Mouse (Mus musculus): Measurements from ENCODE around the gene Lcn2.
A peak's percentile ranks its signal among the peaks of the same experiment; 100 is the strongest.
"Not testable (repeated sequence)": the region's sequence is repeated elsewhere in the genome, so short reads cannot be mapped to it uniquely, and the experiment has no call there.

The Lcn2 gene

GRCm38 (mm10) chr2:32363376-32364106, 24.5 kb downstream of the Lcn2 start:
- no peak for DNase-seq

DNA sequence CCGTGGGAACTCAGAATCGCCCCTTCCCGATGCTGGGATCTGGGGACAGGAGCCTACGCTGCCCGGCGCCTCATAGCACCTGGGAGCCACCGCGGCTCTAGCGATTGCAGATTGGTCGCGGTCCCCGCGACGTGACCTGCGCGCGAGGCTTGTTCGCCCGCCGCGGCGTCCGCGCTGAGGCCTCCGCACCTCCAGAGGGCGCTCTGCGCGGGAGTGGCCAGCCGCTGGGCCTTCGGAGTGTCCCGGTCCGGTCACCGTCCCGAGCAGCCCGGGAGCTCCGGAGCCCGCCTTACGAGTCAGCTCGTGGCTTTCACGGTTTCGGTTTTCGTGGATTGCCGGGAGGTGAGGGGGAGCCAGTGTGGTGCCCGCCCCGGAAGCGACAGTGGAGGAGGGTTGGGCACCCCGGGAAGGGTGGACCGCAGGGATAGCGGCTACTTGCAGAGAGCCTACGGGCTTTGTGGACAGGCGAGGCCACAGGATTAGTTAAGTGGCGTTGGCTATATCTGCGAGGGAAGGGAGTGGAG, 25.2 kb downstream of the Lcn2 start:
- DNase-seq, result peak; percentile 93

- DNase-seq, result not testable (repeated sequence)
Observed at GRCm38 (mm10) chr2:32362274-32362673, 25.8 kb downstream of the Lcn2 start.

DNA sequence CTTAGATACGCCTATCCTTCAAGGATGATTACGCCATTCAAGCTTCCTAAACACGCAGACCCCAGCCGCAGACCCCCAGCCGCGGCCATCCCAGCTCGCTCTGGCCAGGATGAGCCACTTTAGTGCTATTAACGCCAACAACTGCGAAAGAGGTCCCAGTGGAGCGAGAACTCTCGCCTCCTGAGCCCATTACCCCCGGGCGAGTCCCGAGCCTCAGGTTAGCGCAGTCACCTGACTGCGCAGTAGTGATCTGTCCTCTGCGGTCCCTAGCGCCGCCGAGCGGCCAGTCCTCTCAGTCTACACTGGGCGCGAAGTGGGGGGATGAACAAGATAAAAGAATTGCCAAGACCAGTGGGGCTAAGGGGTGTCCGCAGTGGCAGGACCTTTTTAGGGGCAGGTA, 26.6 kb downstream of the Lcn2 start:
- peak; percentile 92 for DNase-seq

GRCm38 (mm10) chr2:32360741-32361140, 27.3 kb downstream of the Lcn2 start:
- peak; percentile 89 for DNase-seq

DNA sequence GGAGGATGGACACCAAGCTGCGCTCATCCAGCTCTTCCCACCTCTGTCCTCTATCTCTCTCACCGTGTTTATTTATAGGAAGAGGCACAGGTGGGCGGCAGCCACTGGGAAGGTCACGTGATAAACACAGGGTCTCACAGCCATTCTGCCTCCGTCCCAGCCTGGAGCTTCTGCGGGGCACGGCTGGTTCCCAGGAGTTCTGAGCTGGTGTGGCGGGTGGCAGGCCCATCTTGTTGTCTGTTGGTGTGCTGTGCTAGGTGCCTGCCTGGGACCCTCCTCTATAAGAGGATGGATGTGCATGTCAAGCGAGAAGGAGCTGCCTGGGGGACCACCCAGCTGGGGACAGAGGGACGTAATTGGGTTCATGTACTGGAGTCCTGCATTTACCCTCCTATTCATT, 29.7 kb downstream of the Lcn2 start:
- DNase-seq, result no peak

- DNase-seq, result no peak
Observed at GRCm38 (mm10) chr2:32357710-32358109, 30.3 kb downstream of the Lcn2 start.

DNA sequence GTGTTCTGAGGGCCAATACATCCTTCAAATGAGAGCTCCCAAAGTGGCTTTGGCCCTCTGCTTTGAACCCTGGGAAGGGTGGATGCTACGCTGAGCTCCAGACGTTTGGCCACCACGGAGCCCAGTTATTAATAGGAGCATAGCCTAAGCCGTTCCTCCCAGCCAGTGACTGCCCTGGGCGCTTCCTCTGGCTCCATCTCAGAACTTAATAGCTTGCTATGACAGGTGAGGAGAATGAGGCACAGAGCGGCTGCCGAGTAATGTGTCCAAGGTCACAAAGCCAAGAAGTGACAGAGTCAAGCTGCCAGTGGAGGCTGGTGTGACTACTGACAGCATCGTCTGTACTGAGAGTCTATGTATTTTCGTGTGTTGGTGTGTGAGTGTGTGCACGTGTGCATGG, 31.8 kb downstream of the Lcn2 start:
- no peak for DNase-seq

DNA sequence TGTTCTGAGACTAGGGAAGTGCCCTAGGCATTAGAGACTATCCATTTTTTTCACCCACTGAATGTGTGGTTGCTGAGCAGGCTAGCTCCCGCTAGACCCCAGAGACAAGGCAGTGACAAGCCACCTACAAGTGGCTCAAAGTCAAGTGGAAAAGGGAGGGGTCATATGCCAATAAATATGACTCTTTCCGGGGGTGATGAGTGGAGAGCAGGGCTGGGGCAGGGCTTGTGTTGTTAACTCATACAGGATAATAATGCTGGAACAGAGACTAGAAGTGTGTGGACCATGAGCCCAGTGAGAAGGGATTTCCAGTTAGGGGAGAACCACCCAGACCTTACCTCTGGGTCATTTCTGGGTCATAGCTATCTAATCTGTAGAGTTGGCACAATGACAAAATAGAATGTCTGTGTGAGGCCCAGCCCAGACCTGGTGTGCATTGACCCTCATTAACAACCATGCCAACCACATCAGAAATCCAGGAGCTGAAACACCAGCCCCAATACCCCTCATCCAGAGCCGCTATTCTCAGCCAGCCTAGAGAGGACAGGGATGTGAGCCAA, 33.6 kb downstream of the Lcn2 start:
- peak; percentile 68 for DNase-seq

DNA sequence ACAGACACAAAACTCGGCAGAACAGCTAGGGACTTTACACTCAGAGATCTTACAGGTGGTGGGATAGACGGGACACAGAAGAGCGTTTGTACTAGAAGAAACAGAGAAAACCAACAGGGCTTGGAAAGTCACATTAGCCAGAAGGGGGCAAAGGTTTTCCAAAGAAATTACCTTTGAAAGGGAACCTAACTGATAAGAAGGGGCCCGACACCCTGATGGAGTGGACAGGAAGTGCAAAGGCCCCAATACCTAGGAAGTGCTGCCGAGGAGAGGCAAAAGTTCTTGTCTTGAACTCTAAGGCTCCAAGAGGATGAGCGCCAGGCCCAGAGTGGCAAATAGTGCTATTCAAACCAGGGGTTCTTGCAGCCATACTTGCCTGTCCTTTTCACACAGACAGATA, 34.2 kb downstream of the Lcn2 start:
- peak; percentile 63 for DNase-seq

DNA sequence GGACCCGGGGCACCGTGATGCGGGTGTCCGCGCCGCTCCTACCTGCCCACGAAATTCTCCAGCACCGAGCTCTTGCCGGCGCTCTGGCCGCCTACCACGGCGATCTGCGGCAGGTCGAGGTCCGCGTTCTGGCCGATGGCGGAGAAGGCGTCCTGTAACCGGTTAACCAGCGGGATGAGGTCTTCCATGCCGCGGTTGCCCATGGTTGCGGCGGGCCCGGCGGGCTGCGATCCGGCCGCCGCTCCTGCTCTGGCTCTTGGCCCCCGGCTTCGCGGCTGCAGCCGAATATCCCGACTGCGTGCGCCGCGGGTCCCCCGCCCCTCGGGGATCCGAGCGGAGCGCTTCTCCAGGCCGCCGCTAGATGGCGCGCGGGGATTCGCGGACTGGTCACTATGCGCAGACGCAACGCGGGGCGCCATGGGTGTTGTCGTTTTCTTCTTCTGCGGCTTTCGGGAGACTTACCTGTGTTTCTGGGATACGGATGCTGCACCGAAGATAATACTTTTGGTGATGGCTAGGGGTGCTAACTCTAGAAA, 35.0 kb downstream of the Lcn2 start, which contains the start of gene Dnm1:
Gene Dnm1, minus strand, starts transcription at position 332 of the 536 bp plus-strand sequence.
- DNase-seq, result peak; percentile 98

GRCm38 (mm10) chr2:32352151-32353006, 35.7 kb downstream of the Lcn2 start, which contains the start of gene Ciz1:
TSS of gene Ciz1 (plus strand) at chr2:32352327.
- peak; percentile 84 for DNase-seq

GRCm38 (mm10) chr2:32351471-32351961, 36.5 kb downstream of the Lcn2 start:
- DNase-seq, result peak; percentile 86

DNA sequence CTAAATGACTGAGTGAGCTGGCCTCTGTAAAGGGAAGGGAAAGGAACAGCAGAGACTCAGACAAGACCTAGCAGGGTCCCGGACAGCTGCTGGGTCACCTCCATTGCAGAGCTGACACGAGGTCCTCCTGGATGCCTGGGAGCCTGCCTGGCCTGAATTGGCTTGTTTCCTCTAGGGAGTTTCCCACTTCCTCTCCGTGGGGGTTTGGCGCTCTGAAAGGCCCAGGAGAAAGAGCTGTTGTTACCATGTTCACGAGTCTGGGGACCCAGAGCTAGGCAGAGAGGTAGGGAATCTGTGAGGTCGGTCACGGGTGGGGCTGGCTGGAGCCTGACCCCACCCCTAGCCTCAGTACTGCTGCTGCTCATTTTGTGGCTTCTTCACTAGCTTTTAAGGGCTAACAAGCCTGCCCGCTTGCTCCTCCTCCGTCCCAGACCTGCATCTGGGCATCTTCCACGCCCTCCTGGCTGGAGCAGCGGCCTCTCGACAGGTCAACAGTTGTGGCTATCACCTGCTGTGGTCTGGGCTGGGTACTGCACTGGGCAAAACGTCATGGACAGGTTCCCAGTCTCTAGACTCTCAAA, 37.5 kb downstream of the Lcn2 start:
- peak; percentile 80 for DNase-seq

DNA sequence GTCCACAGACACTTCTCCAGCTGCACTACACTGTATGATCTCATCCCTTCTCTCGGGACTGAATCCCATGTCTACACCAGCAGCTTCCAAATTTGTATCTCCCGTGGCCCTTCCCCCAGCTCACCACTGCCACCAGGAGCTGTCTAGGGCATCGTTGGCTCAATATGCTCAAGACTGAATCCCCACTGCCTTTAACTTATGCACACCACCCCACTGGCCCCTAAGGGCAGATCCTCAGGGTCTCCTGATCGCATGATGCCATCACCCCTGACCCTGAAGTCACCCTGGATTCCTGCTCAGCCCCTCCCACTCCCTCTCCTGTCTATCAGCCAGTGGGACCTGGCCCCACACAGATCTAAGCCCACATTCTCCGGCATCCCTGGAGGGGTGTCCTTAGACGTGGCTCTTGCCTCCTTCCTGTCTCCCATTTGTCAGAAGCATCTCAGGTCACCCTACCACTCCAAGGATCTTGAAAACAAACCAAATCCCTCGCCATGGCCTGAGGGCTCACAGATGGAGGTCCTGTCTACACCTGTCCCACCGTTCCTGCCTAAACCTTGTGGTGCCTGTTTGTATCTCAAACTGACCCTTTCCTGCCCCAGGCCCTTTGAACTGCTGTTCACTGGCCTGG, 38.3 kb downstream of the Lcn2 start:
- DNase-seq, result peak; percentile 72

DNA sequence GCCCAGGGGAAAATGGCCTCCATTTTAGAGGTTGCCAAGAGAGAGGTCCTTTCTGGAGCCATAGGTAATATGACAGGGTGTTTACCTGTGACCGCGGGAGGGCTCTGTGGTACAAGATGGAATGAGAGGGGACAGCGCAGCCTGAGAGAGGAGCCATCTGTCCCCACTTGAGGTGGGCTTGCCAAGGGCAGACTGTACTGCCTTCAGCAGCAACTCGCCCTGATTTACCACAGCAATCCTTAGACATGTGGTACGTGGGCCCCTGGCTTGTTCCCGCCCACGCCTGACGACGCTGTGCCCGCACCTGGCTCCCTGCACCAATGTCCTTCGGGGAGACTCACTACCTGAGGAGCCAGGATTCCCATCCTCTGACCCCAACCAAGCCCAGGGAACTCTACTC, 39.7 kb downstream of the Lcn2 start:
- DNase-seq, result peak; percentile 84

DNA sequence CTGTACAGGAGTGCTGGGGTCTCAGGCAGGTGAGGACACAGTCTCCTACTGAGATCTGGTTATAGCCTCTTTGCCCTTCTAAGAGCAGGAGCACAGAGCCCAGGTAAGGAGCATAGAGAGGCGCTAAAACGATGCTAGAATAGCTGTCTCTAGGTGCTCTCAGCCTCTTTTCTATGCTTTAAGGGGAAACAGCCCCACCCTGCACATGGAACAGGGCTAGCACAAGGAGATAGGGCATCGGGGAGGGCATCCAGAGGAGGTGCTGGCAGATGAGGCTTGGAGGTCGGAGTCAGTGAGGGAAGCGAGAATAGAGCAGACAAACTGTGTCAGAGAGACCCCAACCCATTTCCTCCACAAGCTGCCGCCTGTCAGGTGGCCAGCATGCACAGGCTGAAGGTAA, 41.0 kb downstream of the Lcn2 start:
- no peak for DNase-seq

DNA sequence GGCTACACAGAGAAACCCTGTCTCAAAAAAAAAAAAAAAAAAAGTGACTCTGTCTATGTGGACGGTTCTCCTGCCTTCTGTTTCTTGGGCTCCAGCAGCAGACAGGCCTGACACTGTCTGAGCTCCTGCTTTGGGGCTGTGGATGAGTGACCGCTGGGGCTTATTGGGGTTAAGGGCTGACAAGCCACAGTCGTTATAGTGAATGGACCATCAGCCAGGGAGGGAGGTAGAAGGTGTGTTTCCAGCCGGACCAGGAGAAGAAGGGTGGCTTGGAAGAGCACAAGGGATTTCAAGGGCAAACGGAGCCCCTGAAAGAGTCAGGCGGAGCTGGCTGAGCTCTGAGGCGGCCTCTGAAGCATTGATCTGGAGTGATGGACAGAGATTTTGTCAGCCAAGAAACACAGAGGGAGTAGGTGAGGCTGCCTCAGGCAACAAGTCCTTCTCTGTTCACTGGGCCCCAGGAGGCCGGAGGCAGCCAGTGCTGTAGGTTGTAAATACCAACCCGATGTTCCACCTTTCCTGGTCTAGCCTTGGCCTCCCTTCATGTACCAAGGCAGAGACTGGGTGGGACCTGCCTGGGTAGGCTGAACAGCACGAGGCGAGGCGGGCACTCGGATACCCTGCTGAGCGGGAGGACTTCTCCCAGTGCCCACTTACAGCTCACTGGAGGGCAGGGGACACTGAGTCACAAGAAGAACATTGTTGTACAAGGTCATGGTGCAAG, 43.3 kb downstream of the Lcn2 start:
- DNase-seq, result no peak

DNA sequence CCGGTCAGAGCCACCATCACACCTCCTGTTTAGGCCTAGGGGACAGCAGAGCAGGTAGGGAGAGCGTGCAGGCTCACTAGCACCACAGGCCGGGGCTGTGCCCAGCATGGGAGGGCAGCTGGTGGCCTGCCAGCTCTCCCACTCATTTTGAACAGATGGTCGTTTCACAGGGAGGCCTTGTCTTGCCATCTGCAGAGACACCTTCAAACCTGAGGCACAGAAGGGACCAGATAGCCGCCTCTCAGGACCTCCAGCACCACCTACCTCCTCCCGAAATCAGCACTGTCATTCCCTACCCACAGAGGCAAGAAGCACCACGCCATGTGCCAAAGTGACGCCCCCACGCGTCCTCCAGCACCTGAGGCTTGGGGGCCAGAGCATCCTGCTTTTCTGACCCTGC, 44.0 kb downstream of the Lcn2 start:
- DNase-seq, result peak; percentile 99

GRCm38 (mm10) chr2:32343351-32343671, 44.7 kb downstream of the Lcn2 start:
- no peak for DNase-seq

GRCm38 (mm10) chr2:32342539-32343350, 45.3 kb downstream of the Lcn2 start:
- peak; percentile 93 for DNase-seq
